Mouse (Mus musculus) right cerebral cortex, postnatal 14 days (tissue): ENCODE measurements around the gene Olfr68.
"Not testable (repeated sequence)": the region's sequence is repeated elsewhere in the genome, so short reads cannot be mapped to it uniquely, and the experiment has no call there.

Experiments used
- DNase-seq: peaks from one replicate; pipeline ENCODE4 v3.0.0; 2022

Olfr68 gene

GRCm38 (mm10) chr7:103762212-103762611 lies 17.3 kb downstream of the Olfr68 start:
- not testable (repeated sequence) for DNase-seq

- DNase-seq: no peak
Measured at GRCm38 (mm10) chr7:103757233-103757632, 22.3 kb downstream of the Olfr68 start, which contains the start of gene Olfr630. Gene Olfr630 (minus strand): TSS chr7:103757333.

- DNase-seq: no peak
Measured at GRCm38 (mm10) chr7:103744843-103745242, 34.7 kb downstream of the Olfr68 start, which contains the start of gene Olfr629. Gene Olfr629 (minus strand): TSS chr7:103744943.

GRCm38 (mm10) chr7:103730074-103730473 lies 49.4 kb downstream of the Olfr68 start, which contains the start of gene Olfr628:
Gene Olfr628 (plus strand): TSS chr7:103730374.
- no peak for DNase-seq
